Mouse (Mus musculus): Measurements from ENCODE around the gene Slc9c1.

DNA sequence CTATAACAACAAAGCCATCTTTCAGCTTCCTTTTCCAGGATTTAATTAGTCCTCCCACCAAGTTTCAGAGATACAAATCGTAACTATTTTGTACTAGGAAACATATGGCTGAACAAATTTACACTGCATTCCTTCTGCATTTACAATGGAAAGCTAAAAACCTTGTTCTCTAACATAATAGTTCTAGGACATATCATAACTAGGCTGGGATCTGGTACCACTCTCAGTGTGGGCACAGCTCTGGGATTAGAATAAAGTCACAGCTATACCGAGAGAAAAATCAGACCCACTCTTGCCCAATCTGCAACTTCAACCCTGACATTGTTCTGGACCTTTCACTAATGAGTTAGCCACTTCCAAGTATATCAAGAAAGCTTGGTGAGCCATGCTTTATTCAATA lies 100.7 kb downstream of the Slc9c1 start:
- TF ChIP-seq CTCF (IDR thresholded peaks at IDR 0.05; ENCODE audit: low read depth, low read length) = no peak
- TF ChIP-seq POLR2A (IDR thresholded peaks at IDR 0.05; ENCODE audit: extremely low read depth, insufficient read depth, low read length) = no peak

Data from liver, adult 2 months (tissue).